Mouse (Mus musculus) midbrain, embryonic 14.5 days (tissue): ENCODE results near the gene Xntrpc. TPM values are rescaled to one million over a fixed set of nuclear protein-coding genes. Genes with fewer than 3 reads are reported as not detected.

Experiments
- ATAC-seq: fragments of 200-750 bp; cut with Nextera tagmentation; 2 replicates; pipeline ENCODE4 v1.8.0; 2017; ENCODE audit warnings: moderate number of reproducible peaks, moderate library complexity; ENCODE audit not compliant: low FRiP score, low TSS enrichment
- DNase-seq: peaks from one replicate; pipeline ENCODE4 v3.0.0-alpha.2; 2015
- H3K27ac ChIP-seq: fragments of 300-500 bp; sonication (generic); replicated peaks from 2 replicates; pipeline ENCODE4 v1.5.1; 2014; ENCODE audit warnings: mild to moderate bottlenecking, low read depth, low read length, moderate library complexity
- H3K27me3 ChIP-seq: fragments of 300-500 bp; sonication (generic); 2 replicates; pipeline ENCODE4 v1.6.1; 2014; ENCODE audit warnings: low read length, control low read depth, mixed read lengths; ENCODE audit not compliant: control insufficient read depth, insufficient read depth
- H3K36me3 ChIP-seq: fragments of 300-500 bp; sonication (generic); 2 replicates; pipeline ENCODE4 v1.6.1; 2014; ENCODE audit warnings: low read length, control low read depth; ENCODE audit not compliant: control insufficient read depth, insufficient read depth
- H3K4me1 ChIP-seq: fragments of 300-500 bp; sonication (generic); 2 replicates; pipeline ENCODE4 v1.6.1; 2014; ENCODE audit warnings: mild to moderate bottlenecking, antibody characterized with exemption, low read length, control low read depth; ENCODE audit not compliant: control insufficient read depth, insufficient read depth
- H3K4me2 ChIP-seq: fragments of 300-500 bp; sonication (generic); 2 replicates; pipeline ENCODE4 v1.6.1; 2014; ENCODE audit warnings: mild to moderate bottlenecking, low read length, moderate library complexity
- H3K4me3 ChIP-seq: fragments of 300-500 bp; sonication (generic); replicated peaks from 2 replicates; pipeline ENCODE4 v1.5.1; 2014; ENCODE audit warnings: low read depth, low read length
- H3K9ac ChIP-seq: fragments of 300-500 bp; sonication (generic); replicated peaks from 2 replicates; pipeline ENCODE4 v1.6.1; 2014; ENCODE audit warnings: mild to moderate bottlenecking, low read length, moderate library complexity
- H3K9me3 ChIP-seq: fragments of 300-500 bp; sonication (generic); 2 replicates; pipeline ENCODE4 v1.6.1; 2016; ENCODE audit warnings: low read length, control low read depth, mixed read lengths; ENCODE audit not compliant: control insufficient read depth
- WGBS: fragments of 180-500 bp; shearing (Covaris S2); extraction: QIAGEN DNeasy Blood & Tissue Kit; methylation state at CpG from one replicate; pipeline ENCODE4 v1.1.7; 2014; 5-methylcytosine and 5-hydroxymethylcytosine counted together
- polyA plus RNA-seq: library from polyadenylated mRNA; unstranded; fragments of >200 nt; fragmentation: Nextera tagmentation; extraction: Ambion mirVana; gene quantifications from 2 replicates; pipeline ENCODE4 v1.2.1, GENCODE M21; 2014

Xntrpc gene
- polyA plus RNA-seq, 1 experiment from 2014 or later: 1.3 TPM

- no peak within 1 kb of the TSS for H3K9ac ChIP-seq
- H3K4me2 ChIP-seq: no peak within 1 kb of the TSS
- no peaks in the 10 kb centered on the region for H3K36me3 ChIP-seq
- DNase-seq (no peak), ATAC-seq (no peak)
- no peak within 1 kb of the TSS for H3K27ac ChIP-seq
- no peak within 1 kb of the TSS for H3K4me3 ChIP-seq
- 78% methylated on average over 7 of the region's 7 CpGs for WGBS
- no peaks in the 10 kb centered on the region for H3K9me3 ChIP-seq
- no peaks in the 10 kb centered on the region for H3K27me3 ChIP-seq
- H3K4me1 ChIP-seq: no peaks in the 10 kb centered on the region
Observed at GRCm38 (mm10) chr7:102109171-102109570, 43.7 kb downstream of the Xntrpc start, which contains the start of gene Art5. TSS of gene Art5 (minus strand) at chr7:102109489.

- H3K27ac ChIP-seq: no peak overlapping the region
- no peaks in the 10 kb centered on the region for H3K36me3 ChIP-seq
- H3K4me2 ChIP-seq: no peak overlapping the region
- DNase-seq (no peak), ATAC-seq (no peak)
- no peaks in the 10 kb centered on the region for H3K4me1 ChIP-seq
- no peak overlapping the region for H3K9ac ChIP-seq
- H3K4me3 ChIP-seq: no peak overlapping the region
- 91% methylated on average over 4 of the region's 4 CpGs for WGBS
- no peaks in the 10 kb centered on the region for H3K27me3 ChIP-seq
- no peaks in the 10 kb centered on the region for H3K9me3 ChIP-seq
Observed at GRCm38 (mm10) chr7:102109746-102110145, 44.2 kb downstream of the Xntrpc start.

GRCm38 (mm10) chr7:102113151-102113729 lies 47.7 kb downstream of the Xntrpc start:
- no peak for DNase-seq
- WGBS: 83% methylated on average over 45 of the region's 45 CpGs
- Histone ChIP-seq H3K9me3 (no peaks in the 10 kb centered on the region), H3K4me3 (no peak overlapping the region), H3K27ac (no peak overlapping the region), H3K4me2 (no peak overlapping the region), H3K36me3 (no peaks in the 10 kb centered on the region), H3K9ac (no peak overlapping the region), H3K27me3 (no peaks in the 10 kb centered on the region), H3K4me1 (no peaks in the 10 kb centered on the region)
- ATAC-seq: no peak

- DNase-seq (no peak), ATAC-seq (no peak)
- no peak within 1 kb of the TSS for H3K27ac ChIP-seq
- H3K9ac ChIP-seq: no peak within 1 kb of the TSS
- WGBS: 31% methylated on average over 7 of the region's 7 CpGs
- H3K4me2 ChIP-seq: no peak within 1 kb of the TSS
- H3K4me3 ChIP-seq: no peak within 1 kb of the TSS
- no peaks in the 10 kb centered on the region for H3K4me1 ChIP-seq
- H3K9me3 ChIP-seq: no peaks in the 10 kb centered on the region
- H3K36me3 ChIP-seq: peaks cover 34% of the 10 kb centered on the region
- no peaks in the 10 kb centered on the region for H3K27me3 ChIP-seq
Observed at GRCm38 (mm10) chr7:102116579-102117331, 51.2 kb downstream of the Xntrpc start, which contains the start of gene Chrna10. TSS of gene Chrna10 (minus strand) at chr7:102116828.

- ATAC-seq (no peak), DNase-seq (no peak)
- Histone ChIP-seq H3K4me3 (no peak overlapping the region), H3K9ac (no peak overlapping the region), H3K9me3 (no peaks in the 10 kb centered on the region), H3K4me2 (no peak overlapping the region), H3K27me3 (no peaks in the 10 kb centered on the region), H3K27ac (no peak overlapping the region), H3K36me3 (peaks cover 39% of the 10 kb centered on the region), H3K4me1 (no peaks in the 10 kb centered on the region)
- 82% methylated on average over 6 of the region's 6 CpGs for WGBS
Observed at GRCm38 (mm10) chr7:102117382-102117781, 51.9 kb downstream of the Xntrpc start.

GRCm38 (mm10) chr7:102120326-102120725 lies 54.8 kb downstream of the Xntrpc start:
- ATAC-seq: no peak

GRCm38 (mm10) chr7:102132395-102132794 lies 66.9 kb downstream of the Xntrpc start:
- Histone ChIP-seq H3K4me3 (no peak overlapping the region), H3K9ac (no peak overlapping the region), H3K27me3 (no peaks in the 10 kb centered on the region), H3K4me1 (no peaks in the 10 kb centered on the region), H3K27ac (no peak overlapping the region), H3K36me3 (peaks cover 87% of the 10 kb centered on the region), H3K4me2 (no peak overlapping the region), H3K9me3 (no peaks in the 10 kb centered on the region)
- DNase-seq: no peak
- ATAC-seq: no peak
- WGBS: 95% methylated on average over 4 of the region's 4 CpGs

More at GRCm38 (mm10) chr7:102120326-102120725, 54.8 kb downstream of the Xntrpc start:
- Histone ChIP-seq H3K4me1 (no peaks in the 10 kb centered on the region), H3K9me3 (no peaks in the 10 kb centered on the region), H3K4me2 (no peak overlapping the region), H3K9ac (no peak overlapping the region), H3K36me3 (peaks cover 69% of the 10 kb centered on the region), H3K27ac (no peak overlapping the region), H3K27me3 (no peaks in the 10 kb centered on the region), H3K4me3 (no peak overlapping the region)
- 97% methylated on average over 10 of the region's 10 CpGs for WGBS
- DNase-seq: no peak

- Histone ChIP-seq H3K27me3 (no peaks in the 10 kb centered on the region), H3K4me1 (no peaks in the 10 kb centered on the region), H3K4me2 (no peak overlapping the region), H3K9ac (no peak overlapping the region), H3K4me3 (no peak overlapping the region), H3K27ac (no peak overlapping the region), H3K36me3 (peaks cover 80% of the 10 kb centered on the region), H3K9me3 (no peaks in the 10 kb centered on the region)
- 84% methylated on average over 1 of the region's 1 CpGs for WGBS
- DNase-seq: peak; percentile 56
- no peak for ATAC-seq
Observed at GRCm38 (mm10) chr7:102137464-102137863, 72.0 kb downstream of the Xntrpc start.

DNA sequence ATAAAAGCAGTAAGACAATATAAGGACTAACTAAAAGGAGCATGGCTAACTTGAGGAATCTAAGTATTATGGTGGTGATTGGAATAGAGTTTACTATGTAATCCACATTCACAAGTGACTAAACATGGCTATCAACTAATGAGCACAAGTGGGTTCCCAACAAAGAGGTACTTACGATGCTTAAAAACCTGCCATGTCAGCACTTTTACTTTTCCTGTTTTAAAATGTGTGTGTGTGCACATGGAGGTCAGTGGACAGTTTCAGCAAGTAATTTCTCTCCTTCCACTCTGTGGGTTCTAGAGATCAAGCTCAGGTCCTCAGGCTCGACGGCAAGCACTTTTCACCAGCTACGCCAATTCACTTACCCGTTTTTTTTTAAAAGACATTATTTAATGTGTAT lies 72.4 kb downstream of the Xntrpc start:
- no peak for ATAC-seq
- H3K36me3 ChIP-seq: peaks cover 79% of the 10 kb centered on the region
- WGBS: 97% methylated on average over 5 of the region's 5 CpGs

More for the DNA sequence above, 72.4 kb downstream of the Xntrpc start:
- Histone ChIP-seq H3K4me2 (no peak overlapping the region), H3K9me3 (no peaks in the 10 kb centered on the region), H3K27me3 (no peaks in the 10 kb centered on the region), H3K9ac (no peak overlapping the region), H3K27ac (no peak overlapping the region), H3K4me3 (no peak overlapping the region), H3K4me1 (no peaks in the 10 kb centered on the region)
- no peak for DNase-seq
